Mouse (Mus musculus) erythroblast, embryonic 14.5 days (primary cell): ENCODE data around the gene Sohlh2.

Source experiments
- GATA1 ChIP-seq: IDR thresholded peaks from 2 replicates; pipeline ENCODE4 v1.6.1; 2012; ENCODE audit warnings: low read length, inconsistent platforms, mixed read lengths
- TAL1 ChIP-seq: IDR thresholded peaks from 3 replicates; pipeline ENCODE4 v1.6.1; 2012; ENCODE audit warnings: low read length, inconsistent platforms, mixed read lengths

DNA sequence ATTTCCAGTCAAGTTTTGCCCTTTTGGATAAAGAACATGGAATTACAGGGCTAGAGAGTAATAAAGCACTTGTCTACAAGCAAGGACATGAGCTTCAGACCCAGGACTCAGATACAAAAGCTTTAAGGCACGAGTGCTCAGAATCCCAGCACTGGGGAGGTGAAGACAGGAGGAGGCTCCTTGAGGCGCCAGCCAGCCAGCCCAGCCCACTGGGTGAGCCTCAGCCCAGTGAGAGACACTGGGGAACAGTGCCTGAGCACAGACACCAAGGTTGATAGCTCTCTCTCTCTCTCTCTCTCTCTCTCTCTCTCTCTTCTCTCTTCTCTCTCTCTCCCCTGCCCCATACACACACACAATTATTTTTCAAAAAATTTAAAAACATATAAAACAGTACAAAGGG, 11.5 kb downstream of the Sohlh2 start:
- TF ChIP-seq GATA1 = no peak
- no peak for TF ChIP-seq TAL1
